Mouse (Mus musculus) embryo, embryonic 10 days (tissue): ENCODE measurements around the gene Bhlhe23.
A peak's percentile ranks its signal among the peaks of the same experiment; 100 is the strongest.

ENCODE experiments used
- DNase-seq: peaks from one replicate; pipeline ENCODE4 v3.0.0-alpha.2; 2015; ENCODE audit warnings: low spot score

Gene Bhlhe23

GRCm38 (mm10) chr2:180776793-180777192 lies at the start of gene Bhlhe23:
Gene Bhlhe23, minus strand, starts transcription at chr2:180776900.
- no peak for DNase-seq

GRCm38 (mm10) chr2:180825147-180825941 lies 48.6 kb upstream of the Bhlhe23 start:
- peak; percentile 15 for DNase-seq

GRCm38 (mm10) chr2:180824724-180825123 lies 48.0 kb upstream of the Bhlhe23 start:
- DNase-seq = no peak

- DNase-seq = no peak
These were observed 47.4 kb upstream of the Bhlhe23 start for GRCm38 (mm10) chr2:180824061-180824460.

GRCm38 (mm10) chr2:180822476-180822875 lies 45.8 kb upstream of the Bhlhe23 start:
- peak; percentile 50 for DNase-seq

- no peak for DNase-seq
These were observed 42.8 kb upstream of the Bhlhe23 start for GRCm38 (mm10) chr2:180819504-180819903.

- DNase-seq = no peak
These were observed 39.9 kb upstream of the Bhlhe23 start for GRCm38 (mm10) chr2:180816440-180817065.

- DNase-seq = no peak
These were observed 37.4 kb upstream of the Bhlhe23 start for GRCm38 (mm10) chr2:180813982-180814568.

GRCm38 (mm10) chr2:180811002-180811401 lies 34.3 kb upstream of the Bhlhe23 start:
- no peak for DNase-seq

- no peak for DNase-seq
These were observed 32.8 kb upstream of the Bhlhe23 start for GRCm38 (mm10) chr2:180809510-180809909.

GRCm38 (mm10) chr2:180805966-180806365 lies 29.3 kb upstream of the Bhlhe23 start:
- peak; percentile 41 for DNase-seq

- DNase-seq = no peak
These were observed 19.3 kb upstream of the Bhlhe23 start for GRCm38 (mm10) chr2:180796008-180796407.

- no peak for DNase-seq
These were observed 18.9 kb upstream of the Bhlhe23 start for GRCm38 (mm10) chr2:180795597-180795996.

- no peak for DNase-seq
These were observed 17.7 kb upstream of the Bhlhe23 start for GRCm38 (mm10) chr2:180794422-180794821.

- peak; percentile 74 for DNase-seq
These were observed 15.0 kb upstream of the Bhlhe23 start for GRCm38 (mm10) chr2:180791674-180792073.

GRCm38 (mm10) chr2:180788843-180789242 lies 12.1 kb upstream of the Bhlhe23 start:
- no peak for DNase-seq

- DNase-seq = no peak
These were observed 11.7 kb upstream of the Bhlhe23 start for GRCm38 (mm10) chr2:180788386-180788785.

GRCm38 (mm10) chr2:180787566-180788232 lies 11.0 kb upstream of the Bhlhe23 start:
- DNase-seq = no peak

GRCm38 (mm10) chr2:180786732-180787131 lies 10.0 kb upstream of the Bhlhe23 start:
- no peak for DNase-seq

GRCm38 (mm10) chr2:180780282-180780681 lies 3.6 kb upstream of the Bhlhe23 start:
- DNase-seq = no peak

- DNase-seq = peak; percentile 90
These were observed 2.8 kb upstream of the Bhlhe23 start for GRCm38 (mm10) chr2:180779226-180780104.
